Mouse (Mus musculus) brown adipose tissue, adult 24 weeks (tissue): Measurements from ENCODE around the gene Gm49366. TPM values are rescaled to one million over a fixed set of nuclear protein-coding genes. Genes with fewer than 3 reads are reported as not detected.
"Not testable (repeated sequence)": the region's sequence is repeated elsewhere in the genome, so short reads cannot be mapped to it uniquely, and the experiment has no call there.

Experiments used
- H3K27ac ChIP-seq: fragments of 200-500 bp; replicated peaks from 2 replicates; pipeline ENCODE4 v1.5.1; 2012; ENCODE audit warnings: low read depth, mild to moderate bottlenecking, low read length
- H3K4me1 ChIP-seq: fragments of 200-500 bp; 2 replicates; pipeline ENCODE4 v1.6.1; 2012; ENCODE audit warnings: low read length, mixed read lengths; ENCODE audit not compliant: control insufficient read depth, insufficient read depth, insufficient read length
- H3K4me3 ChIP-seq: fragments of 200-500 bp; 2 replicates; pipeline ENCODE4 v1.5.1; 2012; ENCODE audit warnings: low read depth, mild to moderate bottlenecking, low read length, moderate library complexity; ENCODE audit not compliant: insufficient read depth
- polyA plus RNA-seq: library from polyadenylated mRNA; stranded (reverse); fragments of >200 nt; gene quantifications from 2 replicates; pipeline ENCODE4 v1.2.4, GENCODE M21; 2012; ENCODE audit not compliant: missing spikeins, insufficient read depth, insufficient read length

Gene Gm49366
- polyA plus RNA-seq, 1 experiment, result not detected

DNA sequence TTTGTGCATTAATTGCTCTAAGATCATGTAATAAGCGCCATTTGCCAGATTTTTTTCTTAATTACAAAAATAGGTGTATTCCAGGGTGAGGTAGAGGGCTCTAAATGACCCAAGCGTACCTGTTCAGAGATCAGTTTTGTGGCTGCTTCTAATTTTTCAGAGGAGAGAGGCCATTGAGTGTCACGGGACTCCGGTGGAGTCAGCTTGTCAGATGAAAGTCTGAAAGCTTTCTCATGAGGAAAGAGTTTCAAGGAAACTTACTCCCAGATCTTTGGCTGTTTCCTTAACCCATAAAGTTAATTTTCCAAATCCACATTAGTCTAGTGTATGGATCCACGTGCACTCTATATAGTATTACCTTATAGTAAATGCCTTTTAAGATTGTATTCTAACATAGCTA, 55.9 kb downstream of the Gm49366 start:
- not testable (repeated sequence) for H3K4me1 ChIP-seq, H3K27ac ChIP-seq, H3K4me3 ChIP-seq

DNA sequence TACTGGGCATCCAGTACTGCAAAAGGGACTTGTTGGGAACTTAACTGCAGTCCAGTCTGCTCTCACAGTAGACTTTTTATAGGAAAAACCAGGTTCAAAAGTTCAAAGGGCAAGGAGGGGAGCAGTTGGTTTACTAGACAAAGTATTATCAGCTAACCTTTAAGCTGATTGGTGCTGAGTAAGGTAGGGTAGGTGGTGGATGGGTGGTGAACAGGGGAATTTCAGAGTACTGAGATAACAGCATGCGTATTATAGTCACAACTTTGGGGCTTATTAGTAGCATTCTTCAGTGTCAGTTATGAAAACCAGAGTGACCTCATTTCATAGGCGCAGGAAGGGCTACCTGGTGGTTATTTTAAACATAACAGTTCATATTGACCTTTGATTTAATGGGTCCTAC, 60.9 kb downstream of the Gm49366 start:
- Histone ChIP-seq H3K27ac (no peak overlapping the region), H3K4me1 (no peaks in the 10 kb centered on the region), H3K4me3 (no peak overlapping the region)

DNA sequence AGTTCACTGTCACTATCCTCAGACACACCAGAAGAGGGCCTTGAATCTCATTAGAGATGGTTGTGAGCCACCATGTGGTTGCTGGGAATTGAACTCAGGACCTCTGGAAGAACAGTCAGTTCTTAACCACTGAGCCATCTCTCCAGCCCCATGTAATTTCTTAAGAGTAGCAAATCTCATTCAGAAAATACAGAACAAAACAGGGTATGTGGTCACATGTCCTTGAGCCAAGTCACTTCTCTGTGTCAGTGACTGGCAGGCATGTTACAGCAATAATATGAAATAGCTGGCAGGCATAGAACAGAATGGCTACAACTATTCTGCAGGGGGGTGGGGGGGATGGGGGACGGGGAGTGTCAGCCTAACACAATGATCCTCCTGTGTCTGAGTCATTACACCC, 61.3 kb downstream of the Gm49366 start:
- no peak overlapping the region for H3K27ac ChIP-seq
- no peak overlapping the region for H3K4me3 ChIP-seq
- no peaks in the 10 kb centered on the region for H3K4me1 ChIP-seq

DNA sequence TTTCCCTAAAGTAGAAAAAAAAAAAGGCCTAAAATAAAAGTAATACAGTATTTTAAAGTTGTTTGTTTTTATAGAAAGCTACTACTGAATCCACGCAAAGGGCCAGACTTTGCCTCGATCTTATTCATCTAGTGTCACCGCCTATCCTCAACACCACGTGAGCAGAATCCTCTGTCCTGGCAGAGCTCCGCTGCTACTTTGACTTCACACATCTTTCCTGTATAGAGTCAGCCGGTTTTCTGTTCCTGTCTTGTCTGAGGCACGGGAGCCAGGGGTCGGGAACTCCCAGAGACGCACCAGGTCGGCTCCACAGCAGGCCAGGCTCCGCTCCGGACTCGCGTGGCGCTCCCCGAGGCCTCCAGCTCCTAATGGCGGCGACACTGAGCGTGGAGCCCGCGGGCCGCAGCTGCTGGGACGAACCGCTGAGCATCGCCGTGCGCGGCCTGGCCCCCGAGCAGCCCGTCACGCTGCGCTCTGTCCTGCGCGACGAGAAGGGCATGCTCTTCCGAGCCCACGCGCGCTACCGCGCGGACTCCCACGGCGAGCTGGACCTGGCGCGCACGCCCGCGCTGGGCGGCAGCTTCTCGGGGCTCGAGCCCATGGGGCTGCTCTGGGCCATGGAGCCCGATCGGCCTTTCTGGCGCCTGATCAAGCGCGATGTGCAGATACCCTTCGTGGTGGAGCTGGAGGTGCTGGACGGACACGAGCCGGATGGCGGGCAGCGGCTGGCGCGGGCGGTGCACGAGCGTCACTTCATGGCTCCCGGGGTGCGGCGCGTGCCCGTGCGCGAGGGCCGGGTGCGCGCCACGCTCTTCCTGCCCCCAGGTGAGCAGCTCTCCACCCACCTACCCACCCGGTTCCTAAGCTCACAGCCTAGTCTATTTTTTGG, 62.1 kb downstream of the Gm49366 start, which contains the start of gene Acot6:
Gene Acot6, plus strand, starts transcription at position 51 of the 889 bp plus-strand sequence.
- H3K27ac ChIP-seq, result not testable (repeated sequence)

DNA sequence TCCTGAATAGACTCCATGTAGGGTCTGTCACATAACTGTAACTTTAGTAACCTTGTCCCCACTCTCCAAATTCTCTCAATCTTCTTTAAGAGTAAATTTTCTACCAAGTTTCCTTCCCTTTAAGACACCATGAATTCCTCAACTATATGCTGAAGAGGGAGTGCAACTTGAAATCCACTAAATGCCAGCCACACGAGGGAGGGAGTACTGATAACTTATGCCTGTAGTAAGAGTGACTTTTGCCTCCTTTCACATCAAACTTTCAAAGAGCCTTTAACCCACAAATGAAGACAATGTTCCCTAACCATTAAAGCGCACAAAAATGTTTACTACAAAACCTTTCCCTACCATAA, 62.7 kb downstream of the Gm49366 start:
- H3K4me3 ChIP-seq, result peak overlapping the region; percentile 89

More for the DNA sequence above, 62.1 kb downstream of the Gm49366 start, which contains the start of gene Acot6:
- peak within 1 kb of the TSS; percentile 89 for H3K4me3 ChIP-seq
- H3K4me1 ChIP-seq, result not testable (repeated sequence)

DNA sequence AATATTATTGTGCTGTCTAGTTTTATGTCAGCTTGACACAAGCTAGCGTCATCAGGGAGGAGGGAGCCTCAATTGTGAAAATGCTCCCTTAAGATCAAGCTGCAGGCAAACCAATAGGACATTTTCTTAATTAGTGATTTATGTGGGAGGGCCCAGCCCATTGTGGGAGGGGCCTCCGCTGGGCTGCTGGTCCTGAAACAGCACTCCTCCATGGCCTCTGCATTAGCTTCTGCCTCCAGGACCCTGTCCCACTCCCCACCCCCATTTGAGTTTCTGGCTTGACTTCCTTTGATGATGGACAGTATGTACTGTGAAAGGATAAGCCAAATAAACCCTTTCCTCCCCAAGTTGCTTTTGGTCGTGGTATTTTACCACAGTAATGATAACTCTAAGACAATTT, 68.3 kb downstream of the Gm49366 start:
- H3K27ac ChIP-seq, result no peak overlapping the region
- H3K4me1 ChIP-seq, result no peaks in the 10 kb centered on the region
- H3K4me3 ChIP-seq, result no peak overlapping the region

More for the DNA sequence above, 62.7 kb downstream of the Gm49366 start:
- Histone ChIP-seq H3K4me1 (no peaks in the 10 kb centered on the region), H3K27ac (no peak overlapping the region)

DNA sequence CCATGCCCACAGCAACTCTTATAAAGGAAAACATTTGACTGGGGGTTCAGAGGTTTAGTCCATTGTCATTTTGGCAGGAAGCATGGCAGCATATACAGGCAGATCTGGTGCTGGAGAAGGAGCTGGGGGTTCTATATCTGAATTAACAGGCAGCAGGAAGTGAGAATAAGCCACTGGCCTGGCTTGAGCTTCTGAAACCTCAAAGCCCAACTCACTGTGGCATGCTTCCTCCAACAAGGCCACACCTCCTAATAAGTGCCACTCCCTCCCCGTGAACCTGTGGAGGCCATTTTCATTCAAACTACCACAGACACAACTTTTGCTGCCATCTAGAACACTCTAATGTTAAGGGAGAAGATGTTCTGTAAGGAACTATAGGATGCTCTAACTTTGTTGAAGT, 69.0 kb downstream of the Gm49366 start:
- H3K27ac ChIP-seq, result no peak overlapping the region

More for the DNA sequence above, 69.0 kb downstream of the Gm49366 start:
- Histone ChIP-seq H3K4me1 (no peaks in the 10 kb centered on the region), H3K4me3 (no peak overlapping the region)

Other genes starting within 250 kb of the Gm49366 start
- 11.9 and 13.3 TPM in 2 replicates for gene Numb, start 117.0 kb upstream of the Gm49366 start, polyA plus RNA-seq
- 1.3 and 2.3 TPM in 2 replicates for gene Riox1, start 88.3 kb upstream of the Gm49366 start, polyA plus RNA-seq
- gene Heatr4, start 54.1 kb upstream of the Gm49366 start, polyA plus RNA-seq, result not detected in 2 replicates
- 58.8 and 67.3 TPM in 2 replicates for gene Acot2, start 51.1 kb upstream of the Gm49366 start, polyA plus RNA-seq
- 5.2 TPM in 1 of 2 replicates, not detected in the other for gene Acot1, start 29.4 kb upstream of the Gm49366 start, polyA plus RNA-seq
- 1.5 and 2.8 TPM in 2 replicates for gene Acot4, start 556 bp upstream of the Gm49366 start, polyA plus RNA-seq
- not detected in 2 replicates for gene Acot3, start 13.2 kb downstream of the Gm49366 start, polyA plus RNA-seq
- not detected in 2 replicates for gene Acot5, start 30.4 kb downstream of the Gm49366 start, polyA plus RNA-seq
- 1.5 and 3.3 TPM in 2 replicates for gene Acot6, start 61.7 kb downstream of the Gm49366 start, polyA plus RNA-seq
- 2.5 and 3.5 TPM in 2 replicates for gene Dnal1, start 75.4 kb downstream of the Gm49366 start, polyA plus RNA-seq
- not detected in 2 replicates for gene Pnma1, start 109.6 kb downstream of the Gm49366 start, polyA plus RNA-seq
- 6.9 and 9.5 TPM in 2 replicates for gene Elmsan1, start 179.9 kb downstream of the Gm49366 start, polyA plus RNA-seq
- 253 and 299 TPM in 2 replicates for gene Ptgr2, start 246.3 kb downstream of the Gm49366 start, polyA plus RNA-seq